Mouse (Mus musculus): ENCODE results near the gene Rtp1. TPM values are rescaled to one million over a fixed set of nuclear protein-coding genes. Genes with fewer than 3 reads are reported as not detected.

Rtp1 gene
- 0.03 TPM in 1 of 2 replicates, not detected in the other for polyA plus RNA-seq (2012; rRNA removed)

GRCm38 (mm10) chr16:23428647-23429319 is at the start of gene Rtp1:
Gene Rtp1 (plus strand): TSS chr16:23429133.

Other genes starting within 250 kb of the Rtp1 start
- 36.5 and 40.1 TPM in 2 replicates for gene St6gal1, start 204.4 kb upstream of the Rtp1 start, polyA plus RNA-seq (2012; rRNA removed)
- gene Rtp4, start 91.2 kb downstream of the Rtp1 start, polyA plus RNA-seq (2012; rRNA removed): 13.4 and 30.9 TPM in 2 replicates
- 15.0 and 19.7 TPM in 2 replicates for gene Masp1, start 91.7 kb downstream of the Rtp1 start, polyA plus RNA-seq (2012; rRNA removed)